Mouse (Mus musculus) MEL (cell line): Measurements from ENCODE around the gene Pigo.

Experiments used
- CTCF ChIP-seq, 3 experiments: IDR thresholded peaks in 2 of 3; conservative IDR thresholded peaks in 1 of 3; 2 replicates each; pipeline ENCODE4 v1.5.1; 2011 to 2012; ENCODE audit warnings: low read length in 3 of 3, low read depth in 2 of 3, mild to moderate bottlenecking in 2 of 3, improper control_type of control experiment in 1 of 3, inconsistent platforms in 1 of 3, mixed read lengths in 1 of 3, moderate library complexity in 1 of 3; ENCODE audit not compliant: control insufficient read depth in 1 of 3, insufficient read depth in 1 of 3, poor library complexity in 1 of 3, severe bottlenecking in 1 of 3
- EP300 ChIP-seq, 2 experiments: IDR thresholded peaks; 2 replicates each; pipeline ENCODE4 v1.6.1; 2011; ENCODE audit warnings: improper control_type of control experiment in 2 of 2, low read length in 2 of 2, low read depth in 1 of 2, mild to moderate bottlenecking in 1 of 2
- KAT2A ChIP-seq: conservative IDR thresholded peaks from 2 replicates; pipeline ENCODE4 v1.6.1; 2012; ENCODE audit warnings: low read depth, low read length, improper control_type of control experiment, inconsistent platforms
- POLR2A ChIP-seq, 2 experiments: IDR thresholded peaks; 2 replicates each; pipeline ENCODE4 v1.6.1; 2011 to 2012; ENCODE audit warnings: low read length in 2 of 2, mild to moderate bottlenecking in 2 of 2, control low read depth in 1 of 2, improper control_type of control experiment in 1 of 2, low read depth in 1 of 2, moderate library complexity in 1 of 2; ENCODE audit not compliant: control insufficient read depth in 1 of 2, insufficient read depth in 1 of 2, poor library complexity in 1 of 2
- RAD21 ChIP-seq: IDR thresholded peaks from 2 replicates; pipeline ENCODE4 v1.6.1; 2011; ENCODE audit warnings: mild to moderate bottlenecking, low read depth, low read length, improper control_type of control experiment
- SIN3A ChIP-seq: IDR thresholded peaks from 2 replicates; pipeline ENCODE4 v1.6.1; 2012; ENCODE audit warnings: low read length, improper control_type of control experiment, inconsistent platforms

DNA sequence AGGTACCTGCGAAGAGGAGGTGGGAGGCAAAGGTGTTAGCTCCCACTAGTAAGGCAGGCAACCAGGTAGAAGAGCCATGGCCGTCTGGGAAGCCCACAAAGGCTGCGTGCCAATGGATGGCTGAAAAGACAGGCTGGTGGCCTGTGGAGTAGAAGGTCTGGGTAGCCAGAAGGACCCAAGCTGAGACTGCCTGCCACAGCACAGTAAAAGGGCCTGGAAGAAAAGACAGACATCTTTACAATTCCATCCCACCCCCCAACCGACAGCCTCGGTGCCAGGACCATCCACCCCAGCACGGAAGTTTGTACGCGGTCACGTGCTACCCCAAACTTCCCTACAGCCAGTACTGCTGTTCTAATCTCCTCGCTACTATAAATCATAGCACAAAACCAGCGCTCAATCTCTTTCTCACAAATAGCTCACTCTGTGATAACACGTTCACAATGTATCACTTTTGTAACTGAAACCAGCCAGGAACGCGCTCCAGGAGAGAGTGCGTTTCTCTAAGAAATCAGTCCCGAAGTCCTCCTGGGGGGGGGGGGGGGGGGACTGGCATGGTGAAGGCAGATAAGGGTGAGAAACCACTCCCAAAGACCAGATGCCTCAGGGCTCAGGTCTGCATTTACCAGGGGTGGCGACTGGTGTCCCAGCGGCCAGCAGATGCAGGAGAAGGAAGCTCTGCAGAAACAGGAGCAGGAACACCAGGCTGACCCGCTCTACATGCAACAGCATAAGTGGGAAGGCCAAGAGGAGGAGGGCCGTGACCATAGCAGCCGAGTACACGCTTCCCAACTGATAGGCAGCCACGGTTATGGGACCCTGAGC lies 5.8 kb downstream of the Pigo start:
- TF ChIP-seq EP300 (IDR thresholded peaks at IDR 0.05; ENCODE audit: low read depth in 1 of 2, low read length in 2 of 2), result no peak
- no peak for TF ChIP-seq KAT2A
- no peak for TF ChIP-seq RAD21
- TF ChIP-seq SIN3A, result no peak
- no peak for TF ChIP-seq POLR2A (IDR thresholded peaks at IDR 0.05; ENCODE audit: control insufficient read depth in 1 of 2, insufficient read depth in 1 of 2, low read depth in 1 of 2, low read length in 2 of 2, poor library complexity in 1 of 2)
- TF ChIP-seq CTCF (IDR thresholded peaks at IDR 0.05 in 2 of 3, conservative IDR thresholded peaks at IDR 0.05 in 1 of 3; ENCODE audit: control insufficient read depth in 1 of 3, insufficient read depth in 1 of 3, low read depth in 2 of 3, low read length in 3 of 3, poor library complexity in 1 of 3, severe bottlenecking in 1 of 3), result no peak
